Mouse (Mus musculus) liver, embryonic 12.5 days (tissue): ENCODE results near the gene Znrf1. TPM values are rescaled to one million over a fixed set of nuclear protein-coding genes. Genes with fewer than 3 reads are reported as not detected.
A peak's percentile ranks its signal among the peaks of the same experiment; 100 is the strongest.

Source experiments
- ATAC-seq: fragments of 200-750 bp; cut with Nextera tagmentation; 2 replicates; pipeline ENCODE4 v1.8.0; 2017; ENCODE audit warnings: moderate number of reproducible peaks, mild to moderate bottlenecking, moderate library complexity
- H3K27ac ChIP-seq: fragments of 300-500 bp; sonication (generic); 2 replicates; pipeline ENCODE4 v1.5.1; 2016; ENCODE audit warnings: mild to moderate bottlenecking
- H3K27me3 ChIP-seq: fragments of 300-500 bp; sonication (generic); replicated peaks from 2 replicates; pipeline ENCODE4 v1.6.1; 2016; ENCODE audit warnings: mild to moderate bottlenecking, moderate library complexity
- H3K36me3 ChIP-seq: fragments of 300-500 bp; sonication (generic); 2 replicates; pipeline ENCODE4 v1.6.1; 2016; ENCODE audit warnings: mild to moderate bottlenecking, moderate library complexity
- H3K4me1 ChIP-seq: fragments of 300-500 bp; sonication (generic); 2 replicates; pipeline ENCODE4 v1.6.1; 2016
- H3K4me2 ChIP-seq: fragments of 300-500 bp; sonication (generic); 2 replicates; pipeline ENCODE4 v1.6.1; 2016; ENCODE audit warnings: mild to moderate bottlenecking, moderate library complexity
- H3K4me3 ChIP-seq: fragments of 300-500 bp; sonication (generic); 2 replicates; pipeline ENCODE4 v1.5.1; 2016; ENCODE audit warnings: mild to moderate bottlenecking, moderate library complexity
- H3K9ac ChIP-seq: fragments of 300-500 bp; sonication (generic); 2 replicates; pipeline ENCODE4 v1.6.1; 2016; ENCODE audit warnings: mild to moderate bottlenecking, moderate library complexity
- H3K9me3 ChIP-seq: fragments of 300-500 bp; sonication (generic); replicated peaks from 2 replicates; pipeline ENCODE4 v1.6.1; 2016; ENCODE audit warnings: mild to moderate bottlenecking, moderate library complexity
- WGBS: fragments of 180-500 bp; shearing (Covaris S2); methylation state at CpG from one replicate; pipeline ENCODE4 v1.1.7; 2016; ENCODE audit not compliant: insufficient replicate concordance; 5-methylcytosine and 5-hydroxymethylcytosine counted together
- polyA plus RNA-seq: library from polyadenylated mRNA; unstranded; fragments of >200 nt; fragmentation: Nextera tagmentation; extraction: Ambion mirVana; gene quantifications from 2 replicates; pipeline ENCODE4 v1.2.1, GENCODE M21; 2016

Gene Znrf1
- polyA plus RNA-seq, 1 experiment from 2014 or later, result 18.3 TPM

- Histone ChIP-seq H3K4me3 (peak overlapping the region; percentile 54), H3K9me3 (no peaks in the 10 kb centered on the region), H3K36me3 (no peaks in the 10 kb centered on the region; the same call in 1 of the 2 replicates), H3K27ac (peak overlapping the region; percentile 84), H3K9ac (peak overlapping the region; percentile 56), H3K4me1 (peaks cover 66% of the 10 kb centered on the region), H3K4me2 (peak overlapping the region; percentile 72), H3K27me3 (no peaks in the 10 kb centered on the region)
- WGBS, result 9% methylated on average over 8 of the region's 8 CpGs
- ATAC-seq, result peak; percentile 97
Observed at GRCm38 (mm10) chr8:111573583-111573982, 37.7 kb downstream of the Znrf1 start.

- ATAC-seq, result peak; percentile 57
- peak overlapping the region; percentile 52 for H3K9ac ChIP-seq
- H3K4me3 ChIP-seq, result peak overlapping the region; percentile 54
- no peaks in the 10 kb centered on the region for H3K9me3 ChIP-seq
- WGBS, result 35% methylated on average over 2 of the region's 2 CpGs
- peak overlapping the region; percentile 72 for H3K4me2 ChIP-seq
- H3K27me3 ChIP-seq, result no peaks in the 10 kb centered on the region
- peaks cover 61% of the 10 kb centered on the region for H3K4me1 ChIP-seq
- peak overlapping the region; percentile 84 for H3K27ac ChIP-seq
- H3K36me3 ChIP-seq, result peaks cover 2% of the 10 kb centered on the region; the same call in 1 of the 2 replicates
Observed at GRCm38 (mm10) chr8:111574016-111574415, 38.1 kb downstream of the Znrf1 start.

- H3K4me1 ChIP-seq, result peaks cover 52% of the 10 kb centered on the region
- H3K4me2 ChIP-seq, result no peak overlapping the region
- WGBS, result 88% methylated on average over 4 of the region's 4 CpGs
- H3K9ac ChIP-seq, result no peak overlapping the region
- no peak overlapping the region for H3K4me3 ChIP-seq
- no peaks in the 10 kb centered on the region for H3K27me3 ChIP-seq
- ATAC-seq, result no peak
- H3K9me3 ChIP-seq, result no peaks in the 10 kb centered on the region
- H3K36me3 ChIP-seq, result peaks cover 3% of the 10 kb centered on the region; the same call in 1 of the 2 replicates
- no peak overlapping the region for H3K27ac ChIP-seq
Observed at GRCm38 (mm10) chr8:111575492-111575891, 39.6 kb downstream of the Znrf1 start.

- no peak overlapping the region for H3K4me3 ChIP-seq
- H3K4me1 ChIP-seq, result peaks cover 46% of the 10 kb centered on the region
Observed at GRCm38 (mm10) chr8:111576501-111576900, 40.6 kb downstream of the Znrf1 start.

GRCm38 (mm10) chr8:111577880-111578533, 42.1 kb downstream of the Znrf1 start:
- Histone ChIP-seq H3K36me3 (peaks cover 3% of the 10 kb centered on the region; the same call in 1 of the 2 replicates), H3K4me1 (peaks cover 31% of the 10 kb centered on the region), H3K9me3 (no peaks in the 10 kb centered on the region), H3K4me2 (no peak overlapping the region), H3K9ac (no peak overlapping the region), H3K27ac (no peak overlapping the region), H3K4me3 (no peak overlapping the region), H3K27me3 (no peaks in the 10 kb centered on the region)
- 71% methylated on average over 9 of the region's 9 CpGs for WGBS
- ATAC-seq, result no peak

More at GRCm38 (mm10) chr8:111576501-111576900, 40.6 kb downstream of the Znrf1 start:
- Histone ChIP-seq H3K27me3 (no peaks in the 10 kb centered on the region), H3K4me2 (no peak overlapping the region), H3K9me3 (no peaks in the 10 kb centered on the region), H3K36me3 (peaks cover 3% of the 10 kb centered on the region; the same call in 1 of the 2 replicates), H3K9ac (no peak overlapping the region), H3K27ac (no peak overlapping the region)
- no peak for ATAC-seq

- 76% methylated on average over 1 of the region's 1 CpGs for WGBS
- H3K36me3 ChIP-seq, result peaks cover 3% of the 10 kb centered on the region; the same call in 1 of the 2 replicates
- no peak for ATAC-seq
Observed at GRCm38 (mm10) chr8:111579318-111579717, 43.4 kb downstream of the Znrf1 start.

GRCm38 (mm10) chr8:111580306-111580705, 44.4 kb downstream of the Znrf1 start:
- Histone ChIP-seq H3K27me3 (no peaks in the 10 kb centered on the region), H3K4me2 (no peak overlapping the region), H3K4me1 (peaks cover 15% of the 10 kb centered on the region), H3K27ac (no peak overlapping the region), H3K4me3 (no peak overlapping the region), H3K9ac (no peak overlapping the region), H3K9me3 (no peaks in the 10 kb centered on the region), H3K36me3 (peaks cover 3% of the 10 kb centered on the region; the same call in 1 of the 2 replicates)
- 81% methylated on average over 3 of the region's 3 CpGs for WGBS
- no peak for ATAC-seq

More at GRCm38 (mm10) chr8:111579318-111579717, 43.4 kb downstream of the Znrf1 start:
- Histone ChIP-seq H3K4me2 (no peak overlapping the region), H3K9me3 (no peaks in the 10 kb centered on the region), H3K27me3 (no peaks in the 10 kb centered on the region), H3K4me1 (peaks cover 18% of the 10 kb centered on the region), H3K27ac (no peak overlapping the region), H3K4me3 (no peak overlapping the region), H3K9ac (no peak overlapping the region)

GRCm38 (mm10) chr8:111582386-111582785, 46.5 kb downstream of the Znrf1 start:
- Histone ChIP-seq H3K36me3 (0 out of 2 replicates have a peak, but pooled peaks cover 3% of the 10 kb centered on the region), H3K9me3 (no peaks in the 10 kb centered on the region), H3K27ac (no peak overlapping the region), H3K4me3 (no peak overlapping the region), H3K4me1 (peaks cover 24% of the 10 kb centered on the region), H3K9ac (no peak overlapping the region), H3K27me3 (no peaks in the 10 kb centered on the region), H3K4me2 (no peak overlapping the region)
- no peak for ATAC-seq
- WGBS, result 75% methylated on average over 3 of the region's 3 CpGs

- H3K27me3 ChIP-seq, result no peaks in the 10 kb centered on the region
- H3K4me2 ChIP-seq, result no peak overlapping the region
- H3K9me3 ChIP-seq, result no peaks in the 10 kb centered on the region
- H3K36me3 ChIP-seq, result no peaks in the 10 kb centered on the region
- H3K4me3 ChIP-seq, result no peak overlapping the region
- H3K27ac ChIP-seq, result no peak overlapping the region
- peaks cover 42% of the 10 kb centered on the region for H3K4me1 ChIP-seq
- ATAC-seq, result no peak
- no peak overlapping the region for H3K9ac ChIP-seq
- WGBS, result 69% methylated on average over 3 of the region's 3 CpGs
Observed at GRCm38 (mm10) chr8:111584946-111585345, 49.0 kb downstream of the Znrf1 start.

- Histone ChIP-seq H3K9me3 (no peaks in the 10 kb centered on the region), H3K9ac (no peak overlapping the region), H3K36me3 (no peaks in the 10 kb centered on the region), H3K4me2 (peak overlapping the region; percentile 22; the same call in 1 of the 2 replicates), H3K27me3 (no peaks in the 10 kb centered on the region), H3K27ac (peak overlapping the region; percentile 63), H3K4me3 (no peak overlapping the region), H3K4me1 (peaks cover 61% of the 10 kb centered on the region)
- peak; percentile 80 for ATAC-seq
- 23% methylated on average over 1 of the region's 1 CpGs for WGBS
Observed at GRCm38 (mm10) chr8:111587545-111588094, 51.7 kb downstream of the Znrf1 start.

- no peaks in the 10 kb centered on the region for H3K27me3 ChIP-seq
- H3K4me2 ChIP-seq, result 0 out of 2 replicates have a peak overlapping the region, but pooled peaks have one; percentile 22
- no peak for ATAC-seq
- no peak overlapping the region for H3K9ac ChIP-seq
- H3K27ac ChIP-seq, result no peak overlapping the region
- no peaks in the 10 kb centered on the region for H3K9me3 ChIP-seq
- peaks cover 68% of the 10 kb centered on the region for H3K4me1 ChIP-seq
- no peaks in the 10 kb centered on the region for H3K36me3 ChIP-seq
- no peak overlapping the region for H3K4me3 ChIP-seq
- 65% methylated on average over 2 of the region's 2 CpGs for WGBS
Observed at GRCm38 (mm10) chr8:111588336-111588735, 52.4 kb downstream of the Znrf1 start.

- 59% methylated on average over 3 of the region's 3 CpGs for WGBS
- peaks cover 82% of the 10 kb centered on the region for H3K4me1 ChIP-seq
Observed at GRCm38 (mm10) chr8:111590214-111590613, 54.3 kb downstream of the Znrf1 start.

More at GRCm38 (mm10) chr8:111590214-111590613, 54.3 kb downstream of the Znrf1 start:
- Histone ChIP-seq H3K4me3 (no peak overlapping the region), H3K4me2 (no peak overlapping the region), H3K27me3 (no peaks in the 10 kb centered on the region), H3K36me3 (no peaks in the 10 kb centered on the region), H3K9me3 (no peaks in the 10 kb centered on the region), H3K9ac (no peak overlapping the region), H3K27ac (no peak overlapping the region)
- no peak for ATAC-seq
